Mouse (Mus musculus): Measurements from ENCODE around the gene Ighmbp2. TPM values are rescaled to one million over a fixed set of nuclear protein-coding genes. Genes with fewer than 3 reads are reported as not detected.

Ighmbp2 gene
- total and polyA plus RNA-seq, 2 experiments from 2014 or later: 8.6 to 11.5 TPM

DNA sequence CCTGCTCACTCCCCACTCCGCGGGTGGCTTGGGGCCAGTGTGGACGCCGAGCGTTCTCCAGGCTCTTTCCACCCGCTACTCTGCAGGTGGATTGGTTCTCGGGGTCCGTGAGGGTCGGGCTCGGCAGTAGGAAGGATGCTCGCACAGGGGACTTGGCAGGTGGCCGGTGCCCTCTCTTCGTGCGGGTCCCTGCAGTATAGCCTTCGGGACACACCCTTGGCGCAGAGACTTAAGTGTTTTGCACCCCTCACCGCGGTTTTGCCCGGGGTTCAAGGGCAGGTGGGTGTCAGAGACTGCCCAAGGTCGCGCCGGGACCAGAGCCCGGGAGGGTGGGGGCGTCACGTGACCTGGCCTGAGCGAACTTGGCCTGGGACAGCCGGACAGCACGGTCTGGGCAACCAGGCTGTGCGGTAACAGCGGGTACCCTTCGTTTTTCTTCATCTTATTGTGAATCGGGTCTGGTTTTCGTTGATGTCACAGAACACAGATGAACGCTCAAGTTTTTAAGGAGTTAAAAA, 41.0 kb upstream of the Ighmbp2 start:
- Histone ChIP-seq H3K36me3 (ENCODE audit: insufficient read depth, low read length) (no peaks in the 10 kb centered on the region), H3K4me2 (ENCODE audit: low read depth, low read length) (peak overlapping the region; percentile 85), H3K9ac (replicated peaks; ENCODE audit: low read length) (peak overlapping the region; percentile 61), H3K27ac (peak overlapping the region; percentile 89), H3K27me3 (ENCODE audit: insufficient read depth, low read length) (peaks cover 13% of the 10 kb centered on the region), H3K4me3 (ENCODE audit: low read length) (peak overlapping the region; percentile 55), H3K4me1 (ENCODE audit: insufficient read depth, low read length) (peaks cover 20% of the 10 kb centered on the region), H3K9me3 (ENCODE audit: low read length) (no peaks in the 10 kb centered on the region)
- no peak for TF ChIP-seq CTCF (IDR thresholded peaks at IDR 0.05; ENCODE audit: low read depth)
- ATAC-seq (peak; percentile 27; the same call in 1 of the 2 replicates), DNase-seq (ENCODE audit: low spot score) (peak; percentile 36)
- under 1% methylated on average over 34 of the region's 34 CpGs for WGBS

DNA sequence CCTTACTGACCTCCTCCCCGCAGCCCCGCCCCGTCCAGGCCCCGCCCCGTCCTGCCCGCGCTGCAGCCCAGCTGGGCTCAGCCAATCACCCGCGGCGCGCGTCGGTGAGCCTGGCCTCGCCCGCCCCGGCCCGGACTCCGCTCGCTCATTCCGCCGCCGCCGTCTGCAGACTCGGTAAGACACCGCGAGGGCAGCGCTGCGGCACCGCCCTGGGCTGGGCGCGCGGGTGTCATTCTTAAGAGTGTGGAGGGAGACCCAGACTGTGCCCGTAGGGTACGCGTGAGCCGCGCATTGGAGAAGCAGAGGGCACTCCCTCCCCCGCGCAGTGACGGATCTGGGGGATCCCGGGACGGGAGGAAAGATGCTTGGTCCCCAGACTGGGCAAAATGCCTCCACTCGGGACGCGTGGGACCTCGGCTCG, 40.4 kb upstream of the Ighmbp2 start:
- Histone ChIP-seq H3K27me3 (ENCODE audit: insufficient read depth, low read length) (peaks cover 13% of the 10 kb centered on the region), H3K4me3 (ENCODE audit: low read length) (peak overlapping the region; percentile 55), H3K27ac (peak overlapping the region; percentile 89), H3K9ac (replicated peaks; ENCODE audit: low read length) (peak overlapping the region; percentile 61), H3K4me1 (ENCODE audit: insufficient read depth, low read length) (peaks cover 20% of the 10 kb centered on the region), H3K9me3 (ENCODE audit: low read length) (no peaks in the 10 kb centered on the region), H3K36me3 (ENCODE audit: insufficient read depth, low read length) (no peaks in the 10 kb centered on the region), H3K4me2 (ENCODE audit: low read depth, low read length) (peak overlapping the region; percentile 85)
- WGBS: under 1% methylated on average over 46 of the region's 47 CpGs
- DNase-seq (ENCODE audit: low spot score) (peak; percentile 64), ATAC-seq (peak; percentile 74)
- TF ChIP-seq CTCF (IDR thresholded peaks at IDR 0.05; ENCODE audit: low read depth): no peak

DNA sequence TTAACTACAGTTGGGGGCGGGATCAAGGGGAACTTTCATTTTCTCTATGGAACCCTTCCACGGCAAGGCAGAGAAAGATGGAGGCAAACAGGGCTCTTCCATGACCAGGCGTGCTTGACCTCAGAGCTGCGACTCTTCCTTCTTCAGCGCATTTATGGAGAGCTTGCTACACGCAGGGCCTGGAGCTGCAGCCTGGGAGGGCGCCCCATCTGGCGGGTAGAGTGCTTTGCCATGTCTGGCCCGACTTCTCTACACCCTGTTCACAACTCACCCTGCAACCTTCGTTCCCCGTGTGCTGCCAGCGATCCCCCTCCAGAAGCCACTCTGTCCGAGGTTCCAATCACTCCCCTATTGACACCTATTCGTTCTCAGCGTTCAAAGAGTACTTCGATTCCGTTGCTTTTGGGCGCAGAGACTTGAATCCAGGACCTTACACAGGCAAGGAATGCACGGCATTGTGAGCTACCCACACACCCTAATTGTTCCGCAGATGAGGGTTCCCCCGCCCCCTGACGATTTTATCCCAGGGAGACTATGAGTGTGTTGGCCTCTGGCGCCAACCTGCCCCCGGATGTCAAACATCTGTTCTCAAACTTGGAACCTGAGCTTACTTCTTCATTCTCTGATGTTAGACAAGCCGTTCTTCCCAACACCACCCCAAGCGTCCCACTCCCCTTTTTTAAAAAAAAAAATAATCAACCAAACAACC, 39.6 kb upstream of the Ighmbp2 start, which contains the start of gene Cpt1a:
Gene Cpt1a (plus strand): TSS at position 74 of the 709 bp plus-strand sequence.
- ATAC-seq (no peak; the same call in 1 of the 2 replicates), DNase-seq (ENCODE audit: low spot score) (peak; percentile 41)
- H3K9ac ChIP-seq (replicated peaks; ENCODE audit: low read length): peak within 1 kb of the TSS; percentile 61
- peak within 1 kb of the TSS; percentile 85 for H3K4me2 ChIP-seq (ENCODE audit: low read depth, low read length)
- TF ChIP-seq CTCF (IDR thresholded peaks at IDR 0.05; ENCODE audit: low read depth): peak; percentile 60
- no peaks in the 10 kb centered on the region for H3K9me3 ChIP-seq (ENCODE audit: low read length)
- peaks cover 20% of the 10 kb centered on the region for H3K4me1 ChIP-seq (ENCODE audit: insufficient read depth, low read length)
- H3K27ac ChIP-seq: peak within 1 kb of the TSS; percentile 89; the same call in 1 of the 2 replicates
- no peaks in the 10 kb centered on the region for H3K36me3 ChIP-seq (ENCODE audit: insufficient read depth, low read length)
- peaks cover 13% of the 10 kb centered on the region for H3K27me3 ChIP-seq (ENCODE audit: insufficient read depth, low read length)
- WGBS: 4% methylated on average over 26 of the region's 26 CpGs
- H3K4me3 ChIP-seq (ENCODE audit: low read length): peak within 1 kb of the TSS; percentile 55

DNA sequence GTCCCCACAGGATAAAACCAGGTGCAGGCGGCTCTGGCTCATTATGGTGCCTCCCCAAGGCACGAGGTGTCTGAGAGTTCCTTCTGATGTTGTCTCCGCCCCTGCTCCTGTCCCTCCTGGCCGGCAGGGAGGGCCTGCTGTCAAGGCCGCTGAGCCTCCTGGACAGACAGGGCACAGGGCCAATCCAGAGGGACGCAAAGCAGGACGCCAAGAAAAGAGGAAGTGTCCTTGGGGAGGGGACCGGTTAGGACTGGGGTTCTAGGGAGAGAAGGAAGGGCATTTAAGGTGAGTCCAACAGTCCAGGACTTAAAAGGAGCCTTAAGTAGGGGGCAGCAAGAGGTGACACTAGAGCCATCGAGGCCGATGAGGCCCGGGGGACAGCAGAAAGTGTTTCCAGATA, 38.8 kb upstream of the Ighmbp2 start:
- Histone ChIP-seq H3K27ac (no peak overlapping the region; the same call in 1 of the 2 replicates), H3K9me3 (ENCODE audit: low read length) (no peaks in the 10 kb centered on the region), H3K36me3 (ENCODE audit: insufficient read depth, low read length) (no peaks in the 10 kb centered on the region), H3K27me3 (ENCODE audit: insufficient read depth, low read length) (peaks cover 13% of the 10 kb centered on the region), H3K9ac (replicated peaks; ENCODE audit: low read length) (no peak overlapping the region), H3K4me3 (ENCODE audit: low read length) (peak overlapping the region; percentile 55), H3K4me2 (ENCODE audit: low read depth, low read length) (peak overlapping the region; percentile 85), H3K4me1 (ENCODE audit: insufficient read depth, low read length) (peaks cover 20% of the 10 kb centered on the region)
- ATAC-seq: no peak
- WGBS: 10% methylated on average over 11 of the region's 11 CpGs
- DNase-seq (ENCODE audit: low spot score): no peak
- no peak for TF ChIP-seq CTCF (IDR thresholded peaks at IDR 0.05; ENCODE audit: low read depth)

DNA sequence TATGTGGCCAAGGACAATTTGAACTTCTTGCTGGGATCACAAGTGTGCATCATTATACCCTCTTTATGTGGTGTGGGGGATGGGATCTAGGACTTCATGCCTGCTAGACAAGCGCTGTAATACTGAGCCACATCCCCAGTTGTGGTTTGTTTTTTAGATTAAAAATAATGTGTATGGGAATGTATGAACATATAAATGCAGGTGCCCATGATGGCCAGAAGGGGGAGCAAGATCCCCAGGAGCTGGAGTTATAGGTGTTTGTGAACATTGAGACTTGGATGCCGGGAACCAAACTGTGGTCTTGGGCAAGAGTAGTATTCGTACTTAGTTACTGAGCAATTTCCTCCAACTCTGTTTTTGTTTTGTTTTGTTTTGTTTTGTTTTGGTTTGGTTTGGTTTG, 38.0 kb upstream of the Ighmbp2 start:
- peaks cover 15% of the 10 kb centered on the region for H3K4me1 ChIP-seq (ENCODE audit: insufficient read depth, low read length)
- TF ChIP-seq CTCF (IDR thresholded peaks at IDR 0.05; ENCODE audit: low read depth): peak; percentile 43
- H3K27me3 ChIP-seq (ENCODE audit: insufficient read depth, low read length): peaks cover 13% of the 10 kb centered on the region
- H3K9ac ChIP-seq (replicated peaks; ENCODE audit: low read length): no peak overlapping the region
- H3K9me3 ChIP-seq (ENCODE audit: low read length): no peaks in the 10 kb centered on the region
- H3K4me2 ChIP-seq (ENCODE audit: low read depth, low read length): no peak overlapping the region
- no peak for ATAC-seq
- 85% methylated on average over 3 of the region's 3 CpGs for WGBS
- no peak overlapping the region for H3K4me3 ChIP-seq (ENCODE audit: low read length)
- DNase-seq (ENCODE audit: low spot score): no peak
- no peak overlapping the region for H3K27ac ChIP-seq
- H3K36me3 ChIP-seq (ENCODE audit: insufficient read depth, low read length): no peaks in the 10 kb centered on the region

DNA sequence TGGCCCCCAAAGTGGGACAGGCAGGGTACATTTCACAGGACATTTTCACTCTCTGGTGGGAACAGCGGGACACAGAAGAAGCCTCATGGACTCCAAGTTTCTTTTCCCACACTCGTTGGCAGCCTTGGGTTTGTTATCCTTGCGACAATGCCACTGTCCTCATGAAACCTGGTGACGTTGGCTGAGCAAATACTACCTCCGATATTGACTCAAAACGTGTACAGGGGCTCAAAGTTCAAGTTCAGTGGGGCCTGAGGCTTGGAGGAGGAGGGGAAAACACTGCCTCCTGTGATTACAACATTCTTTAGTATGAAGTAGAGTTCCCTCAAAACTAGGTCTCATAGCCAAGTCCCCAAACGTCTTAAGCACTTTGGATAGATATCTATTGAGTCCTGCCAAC, 37.3 kb upstream of the Ighmbp2 start:
- DNase-seq (ENCODE audit: low spot score): no peak
- Histone ChIP-seq H3K9ac (replicated peaks; ENCODE audit: low read length) (no peak overlapping the region), H3K4me3 (ENCODE audit: low read length) (no peak overlapping the region), H3K27me3 (ENCODE audit: insufficient read depth, low read length) (peaks cover 13% of the 10 kb centered on the region), H3K27ac (no peak overlapping the region), H3K9me3 (ENCODE audit: low read length) (no peaks in the 10 kb centered on the region), H3K4me1 (ENCODE audit: insufficient read depth, low read length) (peaks cover 15% of the 10 kb centered on the region), H3K4me2 (ENCODE audit: low read depth, low read length) (no peak overlapping the region), H3K36me3 (ENCODE audit: insufficient read depth, low read length) (no peaks in the 10 kb centered on the region)
- ATAC-seq: no peak
- TF ChIP-seq CTCF (IDR thresholded peaks at IDR 0.05; ENCODE audit: low read depth): no peak
- 78% methylated on average over 7 of the region's 7 CpGs for WGBS

DNA sequence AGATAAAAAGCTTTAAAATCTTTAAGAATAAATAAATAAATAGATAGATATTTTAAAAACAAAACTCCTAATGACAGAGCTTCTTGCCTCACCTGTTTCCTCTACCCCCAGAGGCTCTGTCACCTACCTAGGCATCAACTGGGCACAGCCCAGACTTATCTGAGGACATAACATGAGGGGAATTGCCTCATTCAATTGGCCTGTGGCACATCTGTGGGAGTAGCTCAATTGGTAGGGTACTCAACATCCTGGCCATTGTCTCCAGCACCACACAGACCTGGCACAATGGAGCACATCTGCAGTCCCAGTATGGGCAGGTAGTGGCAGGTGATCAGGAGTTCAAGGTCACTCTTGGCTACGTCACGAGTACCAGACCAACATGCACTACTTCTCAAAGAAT, 36.5 kb upstream of the Ighmbp2 start:
- DNase-seq (ENCODE audit: low spot score) (no peak), ATAC-seq (no peak)
- no peak for TF ChIP-seq CTCF (IDR thresholded peaks at IDR 0.05; ENCODE audit: low read depth)
- H3K4me2 ChIP-seq (ENCODE audit: low read depth, low read length): no peak overlapping the region
- 81% methylated on average over 2 of the region's 2 CpGs for WGBS
- H3K27ac ChIP-seq: no peak overlapping the region
- peaks cover 13% of the 10 kb centered on the region for H3K27me3 ChIP-seq (ENCODE audit: insufficient read depth, low read length)
- H3K9me3 ChIP-seq (ENCODE audit: low read length): no peaks in the 10 kb centered on the region
- H3K4me1 ChIP-seq (ENCODE audit: insufficient read depth, low read length): peaks cover 12% of the 10 kb centered on the region
- H3K36me3 ChIP-seq (ENCODE audit: insufficient read depth, low read length): no peaks in the 10 kb centered on the region
- no peak overlapping the region for H3K9ac ChIP-seq (replicated peaks; ENCODE audit: low read length)
- no peak overlapping the region for H3K4me3 ChIP-seq (ENCODE audit: low read length)

All from hindbrain, postnatal 0 days (tissue).